Mouse (Mus musculus) megakaryocyte, embryonic 14.5 days (primary cell): Measurements from ENCODE around the gene Itgax. TPM values are rescaled to one million over a fixed set of nuclear protein-coding genes. Genes with fewer than 3 reads are reported as not detected.

Experiments
- H3K27me3 ChIP-seq: replicated peaks from 2 replicates; pipeline ENCODE3; 2012; ENCODE audit warnings: inconsistent platforms
- H3K36me3 ChIP-seq: replicated peaks from 2 replicates; pipeline ENCODE3; 2012; ENCODE audit warnings: low read length, inconsistent platforms, mixed read lengths
- H3K4me1 ChIP-seq: 2 replicates; pipeline ENCODE4 v1.6.1; 2012; ENCODE audit warnings: inconsistent platforms
- H3K4me3 ChIP-seq: replicated peaks from 2 replicates; pipeline ENCODE3; 2012; ENCODE audit warnings: moderate library complexity, mild to moderate bottlenecking, inconsistent platforms
- H3K9me3 ChIP-seq: 2 replicates; pipeline ENCODE4 v1.6.1; 2012; ENCODE audit warnings: inconsistent platforms
- FLI1 ChIP-seq: IDR thresholded peaks from 2 replicates; pipeline ENCODE4 v1.6.1; 2012; ENCODE audit warnings: low read length, inconsistent platforms, mixed read lengths
- GATA1 ChIP-seq: IDR thresholded peaks from 3 replicates; pipeline ENCODE4 v1.6.1; 2012; ENCODE audit warnings: mixed read lengths, low read length, inconsistent platforms, borderline replicate concordance
- polyA plus RNA-seq: library from polyadenylated mRNA; stranded (reverse); fragments of >175 nt; gene quantifications from 2 replicates; pipeline ENCODE4 v1.2.3, GENCODE M21; 2012; ENCODE audit warnings: low replicate concordance; ENCODE audit not compliant: insufficient read depth

Gene Itgax
- polyA plus RNA-seq, 1 experiment, result not detected

DNA sequence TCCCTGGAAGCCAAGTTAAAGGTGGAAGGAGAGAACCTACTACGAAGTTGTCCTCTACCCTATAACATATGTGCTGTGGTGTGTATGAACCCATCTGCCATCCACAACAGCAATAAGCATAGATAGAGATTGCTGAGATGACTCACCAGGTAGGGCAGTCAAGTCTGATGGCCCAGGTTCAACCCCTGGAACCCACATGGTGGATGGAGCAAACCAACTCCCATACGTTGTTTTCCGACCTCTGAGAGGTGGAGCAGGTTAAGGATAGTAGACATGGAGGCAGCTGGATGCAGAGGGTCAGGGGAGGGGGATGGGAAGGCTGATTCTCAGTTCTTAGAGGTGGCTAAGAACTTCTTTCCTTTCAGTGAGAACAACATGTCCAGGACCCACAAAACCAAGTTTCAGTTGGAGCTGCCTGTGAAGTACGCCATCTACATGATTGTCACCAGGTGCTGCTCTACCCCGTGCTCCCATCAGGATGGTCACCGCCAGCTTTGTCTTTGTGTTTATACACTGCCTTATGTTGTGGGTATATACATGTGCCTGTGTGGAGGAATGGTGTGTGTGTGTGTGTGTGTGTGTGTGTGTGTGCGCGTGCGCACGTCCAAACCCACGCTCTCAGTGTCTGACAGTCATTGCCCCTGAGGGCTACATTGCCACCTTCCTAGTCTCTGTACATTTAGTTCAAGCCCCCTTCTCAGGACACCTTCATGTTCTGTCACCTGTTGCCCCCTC is 14.8 kb upstream of the Itgax start:
- Histone ChIP-seq H3K4me3 (no peak overlapping the region), H3K9me3 (no peaks in the 10 kb centered on the region), H3K4me1 (no peaks in the 10 kb centered on the region; the same call in 1 of the 2 replicates), H3K36me3 (no peaks in the 10 kb centered on the region), H3K27me3 (peaks cover 27% of the 10 kb centered on the region)
- TF ChIP-seq FLI1 (no peak), GATA1 (no peak)

DNA sequence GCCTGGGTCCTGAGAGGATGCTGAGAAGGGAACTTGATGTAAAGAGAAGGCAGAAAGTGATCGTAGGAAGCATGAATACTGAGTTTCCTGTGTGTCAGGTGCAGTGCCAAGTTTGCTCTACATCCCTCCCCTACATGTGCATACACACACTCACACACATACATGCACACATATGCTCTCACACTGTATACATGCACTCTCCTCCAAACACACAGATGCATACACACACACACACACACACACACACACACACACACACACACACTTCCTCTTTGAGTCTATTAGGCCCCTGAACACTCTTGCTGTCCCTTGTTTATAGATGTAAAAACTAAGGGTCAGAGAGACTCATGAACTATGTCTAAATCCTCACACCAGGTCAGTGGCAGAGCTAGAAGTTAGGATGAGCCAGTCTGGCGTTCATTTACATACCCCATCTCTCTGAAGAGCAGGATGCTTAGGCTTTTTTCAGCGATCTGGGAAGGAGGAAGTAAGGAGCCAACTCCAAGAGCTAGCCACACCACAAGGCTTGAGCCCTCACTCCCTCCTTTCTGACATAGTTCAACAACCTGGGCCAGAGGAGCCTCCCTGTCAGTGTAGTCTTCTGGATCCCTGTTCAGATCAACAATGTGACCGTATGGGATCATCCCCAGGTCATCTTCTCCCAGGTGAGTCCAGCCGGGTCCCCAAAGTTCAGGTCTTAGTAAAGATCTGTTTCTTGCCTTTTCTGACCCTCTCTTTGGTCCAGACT is 14.0 kb upstream of the Itgax start:
- TF ChIP-seq GATA1, result no peak
- TF ChIP-seq FLI1, result no peak
- Histone ChIP-seq H3K27me3 (peaks cover 27% of the 10 kb centered on the region), H3K36me3 (no peaks in the 10 kb centered on the region)

DNA sequence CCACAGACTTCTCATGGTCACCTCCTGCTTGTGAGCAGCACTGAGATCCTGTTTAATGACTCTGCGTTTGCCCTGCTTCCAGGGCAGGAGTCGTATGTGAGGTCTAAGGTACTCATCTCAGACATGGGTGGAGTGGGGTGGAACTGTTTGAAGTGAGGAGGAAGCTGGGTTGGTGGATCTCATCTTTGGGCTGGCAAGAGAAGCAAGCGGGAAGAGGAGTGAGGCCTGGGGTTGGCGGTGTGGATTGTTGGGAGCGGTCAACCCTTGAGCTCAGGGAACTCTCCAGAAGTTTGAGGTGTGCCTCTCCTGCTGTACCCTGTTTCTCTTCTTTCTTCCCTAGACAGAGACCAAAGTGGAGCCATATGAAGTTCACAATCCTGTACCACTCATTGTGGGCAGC is 13.0 kb upstream of the Itgax start:
- TF ChIP-seq GATA1 (no peak), FLI1 (no peak)
- Histone ChIP-seq H3K27me3 (peaks cover 25% of the 10 kb centered on the region), H3K4me3 (no peak overlapping the region), H3K4me1 (no peaks in the 10 kb centered on the region; the same call in 1 of the 2 replicates), H3K9me3 (no peaks in the 10 kb centered on the region), H3K36me3 (no peaks in the 10 kb centered on the region)

More for the DNA sequence above, 14.0 kb upstream of the Itgax start:
- Histone ChIP-seq H3K4me3 (peak overlapping the region; percentile 19), H3K4me1 (no peaks in the 10 kb centered on the region; the same call in 1 of the 2 replicates), H3K9me3 (no peaks in the 10 kb centered on the region)

DNA sequence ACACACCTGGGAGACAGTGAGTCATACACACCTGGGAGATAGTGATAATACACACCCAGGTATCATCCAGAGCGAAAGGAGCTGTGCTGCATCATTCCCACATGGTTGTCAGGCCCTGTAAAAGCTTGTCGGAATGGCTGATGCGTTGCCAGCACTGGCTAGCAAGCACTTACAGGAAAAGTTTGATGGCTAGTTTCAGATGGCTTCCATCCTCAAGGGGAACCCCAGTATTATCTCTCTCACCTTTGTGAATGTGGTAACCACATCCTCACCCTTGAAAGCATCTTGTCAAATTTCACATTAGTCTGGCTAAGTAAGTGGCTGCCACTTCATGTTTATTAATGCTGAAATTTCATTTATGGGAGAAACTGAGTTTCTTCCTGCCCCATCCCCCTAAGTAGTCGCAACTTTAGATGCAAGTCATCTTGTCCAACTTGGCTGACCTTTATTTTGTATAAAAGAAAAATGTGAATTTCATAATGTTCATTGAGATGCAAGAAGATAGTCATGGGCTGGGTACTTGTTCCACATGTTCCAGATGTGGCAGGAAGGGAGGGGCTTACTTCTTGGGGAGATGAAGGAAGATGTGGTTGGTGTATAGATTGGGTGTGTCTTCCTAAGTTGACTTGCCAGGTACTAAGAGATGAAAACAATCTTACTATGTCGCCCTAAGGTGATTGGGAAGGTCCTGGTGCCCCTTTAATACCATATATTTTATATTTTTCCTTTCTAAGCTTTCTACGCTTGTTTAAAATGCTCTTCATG is 9.4 kb upstream of the Itgax start:
- H3K4me1 ChIP-seq, result peaks cover 4% of the 10 kb centered on the region
- H3K9me3 ChIP-seq, result no peaks in the 10 kb centered on the region
- TF ChIP-seq FLI1 (no peak), GATA1 (no peak)
- H3K36me3 ChIP-seq, result no peaks in the 10 kb centered on the region
- peaks cover 13% of the 10 kb centered on the region for H3K27me3 ChIP-seq
- H3K4me3 ChIP-seq, result no peak overlapping the region

DNA sequence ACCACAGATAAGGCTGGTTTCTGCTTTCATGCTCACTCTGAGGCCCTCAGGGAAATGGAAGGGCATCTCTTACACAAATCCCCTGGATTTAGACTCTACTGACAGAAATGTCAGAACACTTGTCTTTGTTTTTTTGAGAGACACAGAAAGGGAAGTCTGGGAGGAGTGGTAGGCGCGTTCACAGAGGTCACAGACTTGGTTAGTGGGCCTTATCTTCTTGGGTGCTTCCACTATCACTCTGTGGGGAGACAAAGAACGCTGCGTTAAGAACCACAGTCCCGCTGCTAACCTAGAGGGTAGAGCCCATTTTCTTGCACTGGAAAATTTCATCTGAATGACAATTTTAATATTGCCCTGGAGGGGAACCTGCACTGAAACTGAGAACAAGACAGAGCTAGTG is 2.8 kb downstream of the Itgax start:
- peaks cover 29% of the 10 kb centered on the region for H3K27me3 ChIP-seq
- TF ChIP-seq GATA1, result no peak
- TF ChIP-seq FLI1, result no peak
- peaks cover 44% of the 10 kb centered on the region for H3K4me1 ChIP-seq
- H3K36me3 ChIP-seq, result no peaks in the 10 kb centered on the region
- no peak overlapping the region for H3K4me3 ChIP-seq
- peaks cover 6% of the 10 kb centered on the region; the same call in 1 of the 2 replicates for H3K9me3 ChIP-seq

DNA sequence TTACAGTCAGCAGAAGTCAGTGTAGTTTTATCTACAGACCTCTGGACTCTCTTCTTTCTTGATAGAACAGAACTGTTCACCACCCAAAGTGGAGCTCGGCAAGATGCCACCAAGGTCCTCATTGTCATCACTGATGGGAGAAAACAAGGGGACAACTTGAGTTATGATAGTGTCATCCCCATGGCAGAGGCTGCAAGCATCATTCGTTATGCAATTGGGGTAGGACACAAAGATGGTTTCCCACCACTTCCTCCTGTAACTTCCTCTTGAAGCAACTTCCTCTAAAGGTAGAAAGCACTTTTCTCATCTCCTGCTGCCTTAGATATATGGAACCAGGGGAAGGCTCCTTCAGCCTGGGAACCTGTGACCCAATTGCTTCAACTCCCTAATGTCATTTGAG is 4.2 kb downstream of the Itgax start:
- peaks cover 6% of the 10 kb centered on the region; the same call in 1 of the 2 replicates for H3K9me3 ChIP-seq
- H3K4me1 ChIP-seq, result peaks cover 42% of the 10 kb centered on the region
- H3K36me3 ChIP-seq, result no peaks in the 10 kb centered on the region
- no peak for TF ChIP-seq FLI1
- no peak for TF ChIP-seq GATA1
- no peak overlapping the region for H3K4me3 ChIP-seq
- H3K27me3 ChIP-seq, result peaks cover 27% of the 10 kb centered on the region

DNA sequence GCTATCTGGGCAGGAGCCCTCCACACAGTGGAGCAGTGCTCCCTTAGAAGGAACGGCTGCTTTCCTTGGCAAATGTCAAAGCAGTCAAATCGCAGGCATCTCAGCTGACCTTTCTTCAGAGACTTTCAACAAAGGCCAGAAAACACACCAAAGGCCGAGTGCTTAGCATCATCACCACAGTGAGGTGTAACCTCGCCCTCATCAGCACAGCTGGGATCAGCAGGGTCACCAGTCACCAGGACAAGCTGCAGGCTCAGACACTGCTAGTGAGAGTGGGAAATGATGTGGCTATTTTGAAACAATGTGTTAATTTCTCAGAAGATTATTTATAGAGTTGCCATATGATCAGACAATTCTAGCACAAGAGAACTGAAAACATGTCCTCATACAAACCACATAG is 7.6 kb downstream of the Itgax start:
- peaks cover 32% of the 10 kb centered on the region for H3K27me3 ChIP-seq
- no peak for TF ChIP-seq FLI1
- TF ChIP-seq GATA1, result no peak
- no peak overlapping the region for H3K4me3 ChIP-seq
- H3K36me3 ChIP-seq, result no peaks in the 10 kb centered on the region
- H3K9me3 ChIP-seq, result peaks cover 15% of the 10 kb centered on the region
- peaks cover 26% of the 10 kb centered on the region for H3K4me1 ChIP-seq

DNA sequence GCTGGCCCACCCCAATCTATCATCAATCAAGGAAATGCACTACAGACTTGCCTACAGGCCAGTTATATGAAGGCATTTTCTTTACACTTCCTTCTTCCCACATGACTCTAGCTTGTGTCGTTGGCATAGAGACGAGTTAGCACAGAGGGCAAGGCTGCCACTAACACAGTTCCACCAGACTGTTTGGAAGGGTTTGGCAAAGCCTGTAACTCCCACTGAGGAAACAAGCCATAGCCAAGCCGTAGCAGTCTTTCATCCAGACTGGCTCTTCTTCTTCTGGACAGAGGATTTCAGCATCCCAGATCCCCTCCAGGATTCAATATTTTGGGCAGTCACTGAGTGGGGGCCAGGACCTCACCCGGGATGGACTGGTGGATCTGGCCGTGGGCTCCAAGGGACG is 10.3 kb downstream of the Itgax start:
- H3K4me3 ChIP-seq, result no peak overlapping the region
- peaks cover 9% of the 10 kb centered on the region for H3K4me1 ChIP-seq
- TF ChIP-seq GATA1 (no peak), FLI1 (no peak)
- H3K9me3 ChIP-seq, result peaks cover 10% of the 10 kb centered on the region
- H3K36me3 ChIP-seq, result no peaks in the 10 kb centered on the region
- H3K27me3 ChIP-seq, result peaks cover 33% of the 10 kb centered on the region

DNA sequence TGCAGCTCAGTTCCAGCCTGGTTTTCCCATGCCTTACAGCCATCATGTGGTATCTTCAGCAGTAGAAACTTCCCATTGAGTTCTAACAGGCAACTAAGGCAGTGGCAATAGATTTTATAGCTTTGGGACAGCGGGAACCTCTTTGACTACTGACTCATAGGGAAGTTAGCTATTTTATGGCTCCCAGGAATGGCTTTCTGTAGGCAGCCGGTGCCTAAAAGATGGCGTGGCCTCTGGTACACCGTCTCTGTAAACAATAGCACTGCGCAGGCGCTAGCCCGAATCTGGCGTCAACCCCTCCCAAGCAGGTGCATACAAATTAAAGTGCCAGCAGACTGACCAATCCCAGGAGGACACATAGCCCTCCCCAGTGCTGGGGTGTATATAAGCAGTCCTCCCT is 21.6 kb downstream of the Itgax start:
- no peak for TF ChIP-seq FLI1
- no peak for TF ChIP-seq GATA1
- H3K27me3 ChIP-seq, result peaks cover 45% of the 10 kb centered on the region
- no peak overlapping the region for H3K4me3 ChIP-seq
- H3K36me3 ChIP-seq, result no peaks in the 10 kb centered on the region
- H3K9me3 ChIP-seq, result no peaks in the 10 kb centered on the region
- no peaks in the 10 kb centered on the region for H3K4me1 ChIP-seq
